Mouse (Mus musculus) urinary bladder, postnatal 10 days (tissue): ENCODE measurements around the gene Hif3a.
"Not testable (repeated sequence)": the region's sequence is repeated elsewhere in the genome, so short reads cannot be mapped to it uniquely, and the experiment has no call there.

Source experiments
- DNase-seq: peaks from one replicate; pipeline ENCODE4 v3.0.0; 2022; ENCODE audit warnings: low spot score

Hif3a gene

GRCm38 (mm10) chr7:17062389-17062788, at the start of gene Hif3a:
TSS of gene Hif3a (minus strand) at chr7:17062427.
- no peak for DNase-seq

GRCm38 (mm10) chr7:17101631-17102030, 39.4 kb upstream of the Hif3a start:
- not testable (repeated sequence) for DNase-seq

- DNase-seq, result no peak
These were observed 29.1 kb upstream of the Hif3a start for GRCm38 (mm10) chr7:17091280-17091679.

GRCm38 (mm10) chr7:17090058-17090585, 27.9 kb upstream of the Hif3a start:
- no peak for DNase-seq

GRCm38 (mm10) chr7:17087731-17088130, 25.5 kb upstream of the Hif3a start:
- no peak for DNase-seq

- DNase-seq, result no peak
These were observed 20.5 kb upstream of the Hif3a start for GRCm38 (mm10) chr7:17082766-17083165.

GRCm38 (mm10) chr7:17078076-17078654, 15.9 kb upstream of the Hif3a start:
- no peak for DNase-seq

- no peak for DNase-seq
These were observed 14.3 kb upstream of the Hif3a start for GRCm38 (mm10) chr7:17076542-17076941.

GRCm38 (mm10) chr7:17073904-17074615, 11.8 kb upstream of the Hif3a start, which contains the start of gene Psg16:
TSS of gene Psg16 (plus strand) at chr7:17074040.
- DNase-seq, result no peak

GRCm38 (mm10) chr7:17073513-17073903, 11.3 kb upstream of the Hif3a start:
- no peak for DNase-seq

- DNase-seq, result not testable (repeated sequence)
These were observed 5.4 kb upstream of the Hif3a start for GRCm38 (mm10) chr7:17067651-17068050.

- DNase-seq, result no peak
These were observed 4.8 kb upstream of the Hif3a start for GRCm38 (mm10) chr7:17067000-17067399.

- DNase-seq, result peak; percentile 65
These were observed 4.2 kb upstream of the Hif3a start for GRCm38 (mm10) chr7:17066412-17066811.

GRCm38 (mm10) chr7:17065620-17066019, 3.4 kb upstream of the Hif3a start:
- no peak for DNase-seq

- DNase-seq, result no peak
These were observed 618 bp upstream of the Hif3a start for GRCm38 (mm10) chr7:17062845-17063244.

GRCm38 (mm10) chr7:17060782-17061605, 1.2 kb downstream of the Hif3a start:
- DNase-seq, result no peak

GRCm38 (mm10) chr7:17060031-17060781, 2.0 kb downstream of the Hif3a start:
- peak; percentile 94 for DNase-seq

GRCm38 (mm10) chr7:17059463-17059844, 2.8 kb downstream of the Hif3a start:
- DNase-seq, result no peak

- DNase-seq, result no peak
These were observed 3.3 kb downstream of the Hif3a start for GRCm38 (mm10) chr7:17058816-17059462.

- DNase-seq, result peak; percentile 34
These were observed 4.0 kb downstream of the Hif3a start for GRCm38 (mm10) chr7:17058071-17058689.
